Mouse (Mus musculus) hindbrain, embryonic 12.5 days (tissue): Measurements from ENCODE around the gene Nop14. TPM values are rescaled to one million over a fixed set of nuclear protein-coding genes. Genes with fewer than 3 reads are reported as not detected.

Experiments used
- ATAC-seq: fragments of 200-750 bp; cut with Nextera tagmentation; 2 replicates; pipeline ENCODE4 v1.8.0; 2017; ENCODE audit warnings: moderate TSS enrichment; ENCODE audit not compliant: low FRiP score
- H3K27ac ChIP-seq: fragments of 300-500 bp; sonication (generic); 2 replicates; pipeline ENCODE4 v1.5.1; 2016; ENCODE audit warnings: mild to moderate bottlenecking
- H3K27me3 ChIP-seq: fragments of 300-500 bp; sonication (generic); 2 replicates; pipeline ENCODE4 v1.6.1; 2016; ENCODE audit warnings: mild to moderate bottlenecking
- H3K36me3 ChIP-seq: fragments of 300-500 bp; sonication (generic); 2 replicates; pipeline ENCODE4 v1.6.1; 2016; ENCODE audit warnings: mild to moderate bottlenecking
- H3K4me1 ChIP-seq: fragments of 300-500 bp; sonication (generic); 2 replicates; pipeline ENCODE4 v1.6.1; 2016
- H3K4me2 ChIP-seq: fragments of 300-500 bp; sonication (generic); replicated peaks from 2 replicates; pipeline ENCODE4 v1.6.1; 2016; ENCODE audit warnings: mild to moderate bottlenecking
- H3K4me3 ChIP-seq: fragments of 300-500 bp; sonication (generic); 2 replicates; pipeline ENCODE4 v1.5.1; 2016; ENCODE audit warnings: mild to moderate bottlenecking
- H3K9ac ChIP-seq: fragments of 300-500 bp; sonication (generic); 2 replicates; pipeline ENCODE4 v1.6.1; 2016; ENCODE audit warnings: mild to moderate bottlenecking, moderate library complexity
- H3K9me3 ChIP-seq: fragments of 300-500 bp; sonication (generic); replicated peaks from 2 replicates; pipeline ENCODE4 v1.6.1; 2016; ENCODE audit warnings: mild to moderate bottlenecking
- WGBS: fragments of 180-500 bp; shearing (Covaris S2); methylation state at CpG from one replicate; pipeline ENCODE4 v1.1.7; 2016; 5-methylcytosine and 5-hydroxymethylcytosine counted together
- polyA plus RNA-seq: library from polyadenylated mRNA; unstranded; fragments of >200 nt; fragmentation: Nextera tagmentation; extraction: Ambion mirVana; gene quantifications from 2 replicates; pipeline ENCODE4 v1.2.1, GENCODE M21; 2016

Gene Nop14
- 25.1 and 26.0 TPM in 2 replicates for polyA plus RNA-seq

DNA sequence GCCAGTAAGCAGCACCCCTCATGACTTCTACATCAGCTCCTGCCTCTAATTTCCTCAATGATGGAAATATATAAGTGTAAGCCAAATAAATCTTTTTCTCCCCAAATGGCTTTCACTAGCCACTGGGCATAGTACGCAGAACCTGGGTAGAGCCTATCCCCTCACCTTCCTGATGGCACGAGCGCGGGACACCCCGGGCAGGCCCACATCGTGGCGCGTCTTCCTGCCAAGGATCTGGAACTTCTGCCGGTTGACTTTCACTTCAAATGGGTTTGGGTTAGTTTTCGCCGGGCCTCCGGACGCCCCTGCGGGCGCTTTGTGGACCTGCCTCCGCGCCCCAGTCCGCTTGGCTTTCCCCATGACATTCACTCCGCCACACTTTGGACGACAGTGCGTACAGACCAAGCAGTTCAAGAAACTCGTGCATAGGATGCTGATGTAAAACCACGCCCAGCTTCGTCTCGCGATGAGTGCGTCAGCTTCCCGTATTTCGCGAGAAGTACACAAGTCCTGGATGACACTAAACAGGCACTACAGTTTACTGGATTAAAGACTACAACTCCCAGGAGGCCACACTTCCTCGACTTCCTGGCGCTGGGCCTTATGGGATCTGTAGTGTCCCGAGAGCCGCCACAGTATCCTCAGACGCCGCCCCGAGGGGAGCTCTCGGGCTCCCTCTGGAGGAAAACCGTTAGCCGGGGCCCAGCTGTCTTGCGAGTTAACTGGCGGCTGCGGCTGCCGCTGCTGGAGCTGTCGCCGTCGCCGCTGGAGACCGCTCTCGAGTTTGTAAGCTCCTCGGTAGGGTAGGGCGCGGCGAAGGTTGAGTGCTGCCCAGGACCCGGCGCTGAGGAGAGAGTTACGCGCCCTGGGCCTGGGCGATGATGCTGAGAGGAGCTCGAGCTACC lies at the start of gene Nop14, which contains the start of gene Grk4:
Nop14 (minus strand) TSS at position 463 of the 905 bp plus-strand sequence.
Grk4 (plus strand) TSS at position 694 of the 905 bp plus-strand sequence.
- Histone ChIP-seq H3K27me3 (no peaks in the 10 kb centered on the region), H3K4me3 (peak within 1 kb of the TSS; percentile 67), H3K4me1 (peaks cover 12% of the 10 kb centered on the region), H3K36me3 (peaks cover 18% of the 10 kb centered on the region), H3K9ac (peak within 1 kb of the TSS; percentile 67), H3K4me2 (peak within 1 kb of the TSS; percentile 76), H3K27ac (peak within 1 kb of the TSS; percentile 75), H3K9me3 (no peaks in the 10 kb centered on the region)
- ATAC-seq: peak; percentile 100
- under 1% methylated on average over 60 of the region's 60 CpGs for WGBS

DNA sequence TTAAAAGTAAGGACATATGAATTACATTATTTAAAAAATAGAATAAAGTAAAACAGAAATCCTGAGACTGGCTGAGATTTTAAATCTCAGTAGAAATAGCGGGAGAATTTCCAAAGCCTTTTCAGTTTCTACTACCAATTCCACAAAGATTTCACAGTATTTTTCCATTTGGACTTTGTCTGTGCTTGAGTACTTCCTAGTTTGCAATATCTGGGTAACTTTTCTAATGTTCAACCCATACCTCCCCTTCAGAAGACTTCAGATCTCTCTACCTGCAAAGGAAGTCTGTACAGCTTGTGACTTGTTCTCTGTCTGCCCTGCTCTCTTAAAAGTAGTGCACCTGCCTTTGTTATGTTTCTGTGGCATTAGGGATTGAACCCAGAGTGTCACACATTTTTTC lies 48.5 kb upstream of the Nop14 start:
- 93% methylated on average over 1 of the region's 1 CpGs for WGBS
- no peak overlapping the region for H3K27ac ChIP-seq
- H3K4me1 ChIP-seq: no peaks in the 10 kb centered on the region
- no peaks in the 10 kb centered on the region for H3K9me3 ChIP-seq
- no peak overlapping the region for H3K4me3 ChIP-seq
- ATAC-seq: no peak
- H3K9ac ChIP-seq: no peak overlapping the region
- no peaks in the 10 kb centered on the region for H3K36me3 ChIP-seq
- no peaks in the 10 kb centered on the region for H3K27me3 ChIP-seq
- H3K4me2 ChIP-seq: no peak overlapping the region

DNA sequence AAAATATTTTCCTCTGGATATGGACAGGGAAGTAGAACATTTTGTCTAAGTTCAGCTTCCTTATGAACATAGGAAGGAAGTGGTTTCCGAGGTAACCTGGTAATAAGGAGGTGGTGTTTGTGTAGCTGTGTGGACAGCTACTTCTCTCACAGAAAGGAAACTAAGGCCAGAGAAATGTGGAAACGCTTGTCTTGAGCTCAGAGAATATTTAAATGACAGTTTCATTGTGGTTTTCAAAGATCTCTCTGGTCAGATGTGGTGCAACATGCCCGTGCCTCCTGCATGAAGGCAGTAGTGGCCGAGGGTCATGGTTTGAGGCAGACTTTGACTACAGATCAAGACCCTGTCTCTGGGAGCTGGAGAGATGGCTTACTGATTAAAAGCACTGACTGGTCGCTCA lies 35.6 kb upstream of the Nop14 start:
- Histone ChIP-seq H3K4me2 (no peak overlapping the region), H3K4me1 (no peaks in the 10 kb centered on the region), H3K27ac (no peak overlapping the region), H3K9me3 (no peaks in the 10 kb centered on the region), H3K27me3 (no peaks in the 10 kb centered on the region), H3K36me3 (no peaks in the 10 kb centered on the region), H3K9ac (no peak overlapping the region), H3K4me3 (no peak overlapping the region)
- no peak for ATAC-seq
- WGBS: 78% methylated on average over 5 of the region's 5 CpGs

DNA sequence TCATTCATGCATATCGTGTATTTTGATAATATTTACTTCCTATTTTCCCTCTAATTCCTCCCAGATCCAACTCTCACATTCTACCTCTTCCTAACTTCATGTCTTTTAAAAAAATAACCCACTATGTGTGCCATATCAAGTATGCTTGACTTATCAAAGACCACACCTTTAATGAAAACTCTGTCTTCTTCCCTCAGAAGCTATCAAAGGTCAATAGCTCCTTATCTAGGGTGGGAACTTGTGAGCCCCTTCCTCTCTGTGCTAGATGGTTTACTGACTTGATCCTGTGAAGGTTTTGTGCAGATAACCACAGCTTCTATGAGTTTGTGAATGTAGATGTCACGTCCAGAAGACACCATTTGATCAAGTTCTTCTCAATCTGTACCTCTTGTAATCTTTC lies 32.8 kb upstream of the Nop14 start:
- Histone ChIP-seq H3K9ac (no peak overlapping the region), H3K9me3 (no peaks in the 10 kb centered on the region), H3K27me3 (no peaks in the 10 kb centered on the region), H3K4me1 (no peaks in the 10 kb centered on the region), H3K36me3 (no peaks in the 10 kb centered on the region), H3K4me3 (no peak overlapping the region), H3K27ac (no peak overlapping the region), H3K4me2 (no peak overlapping the region)
- WGBS: 71% methylated on average over 2 of the region's 2 CpGs
- no peak for ATAC-seq

DNA sequence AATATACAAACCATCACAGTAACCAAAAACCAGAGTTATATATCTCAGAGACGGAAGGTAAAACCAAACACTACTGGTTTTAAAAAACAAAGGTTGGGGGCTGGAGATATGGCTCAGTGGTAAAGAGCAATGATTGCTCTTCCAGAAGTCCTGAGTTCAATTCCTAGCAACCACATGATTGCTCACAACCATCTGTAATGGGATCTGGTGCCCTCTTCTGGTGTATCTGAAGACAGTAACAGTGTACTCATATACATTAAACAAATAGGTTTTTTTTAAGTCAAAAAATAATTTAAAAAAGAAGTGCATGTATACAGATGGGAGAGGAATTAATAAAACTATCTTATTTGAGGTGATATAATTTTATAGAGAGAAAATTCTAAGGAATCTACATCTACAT lies 29.9 kb upstream of the Nop14 start:
- Histone ChIP-seq H3K4me1 (no peaks in the 10 kb centered on the region), H3K27me3 (no peaks in the 10 kb centered on the region), H3K4me3 (no peak overlapping the region), H3K36me3 (no peaks in the 10 kb centered on the region), H3K27ac (no peak overlapping the region), H3K9ac (no peak overlapping the region), H3K4me2 (no peak overlapping the region), H3K9me3 (no peaks in the 10 kb centered on the region)
- WGBS: 84% methylated on average over 1 of the region's 1 CpGs
- no peak for ATAC-seq

DNA sequence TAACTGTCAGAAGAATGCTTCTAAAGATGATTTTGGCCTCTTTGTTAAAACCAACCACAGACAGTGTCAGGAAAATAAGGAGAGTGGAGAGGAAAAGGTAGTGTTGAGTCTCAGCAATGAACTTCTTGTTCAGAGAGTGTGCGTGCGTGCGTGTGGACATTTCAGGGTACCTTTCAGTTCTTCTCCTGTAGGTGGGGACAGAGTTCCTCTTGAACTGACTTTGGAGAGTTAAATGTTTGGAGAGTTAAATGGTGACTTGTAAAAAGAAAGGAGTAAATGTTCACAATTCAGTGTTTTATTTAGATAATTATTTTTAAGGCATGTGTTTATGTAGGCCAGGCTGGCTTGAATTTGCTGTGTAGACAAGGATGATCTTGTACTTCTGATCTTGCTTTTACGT lies 10.3 kb upstream of the Nop14 start:
- no peak overlapping the region for H3K4me3 ChIP-seq
- WGBS: 80% methylated on average over 4 of the region's 4 CpGs
- no peaks in the 10 kb centered on the region for H3K9me3 ChIP-seq
- no peak overlapping the region for H3K4me2 ChIP-seq
- H3K36me3 ChIP-seq: no peaks in the 10 kb centered on the region
- H3K27me3 ChIP-seq: no peaks in the 10 kb centered on the region
- H3K9ac ChIP-seq: no peak overlapping the region
- H3K4me1 ChIP-seq: no peaks in the 10 kb centered on the region
- no peak overlapping the region for H3K27ac ChIP-seq
- ATAC-seq: no peak

DNA sequence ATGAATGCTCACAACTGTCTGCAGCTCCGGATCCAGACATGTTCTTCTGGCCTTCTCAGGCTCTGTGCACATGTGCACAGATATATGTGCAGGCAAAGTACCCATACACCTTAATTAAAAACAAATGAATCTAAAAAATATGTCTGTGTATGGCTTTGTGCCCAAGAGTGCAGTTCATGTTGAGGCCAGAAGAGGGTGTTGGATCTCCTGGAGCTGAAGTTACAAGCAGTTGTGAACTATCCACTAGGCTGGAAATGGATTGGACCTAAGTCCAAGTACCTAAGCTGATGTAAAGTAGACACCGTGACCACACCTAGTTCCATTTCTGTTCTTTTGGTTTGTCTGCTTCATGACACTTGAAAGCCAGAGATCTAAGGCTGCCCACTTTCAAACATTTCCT lies 9.5 kb upstream of the Nop14 start:
- Histone ChIP-seq H3K27ac (no peak overlapping the region), H3K4me1 (no peaks in the 10 kb centered on the region), H3K9me3 (no peaks in the 10 kb centered on the region), H3K27me3 (no peaks in the 10 kb centered on the region), H3K9ac (no peak overlapping the region), H3K4me3 (no peak overlapping the region), H3K36me3 (no peaks in the 10 kb centered on the region), H3K4me2 (no peak overlapping the region)
- no peak for ATAC-seq
- WGBS: 80% methylated on average over 2 of the region's 2 CpGs

DNA sequence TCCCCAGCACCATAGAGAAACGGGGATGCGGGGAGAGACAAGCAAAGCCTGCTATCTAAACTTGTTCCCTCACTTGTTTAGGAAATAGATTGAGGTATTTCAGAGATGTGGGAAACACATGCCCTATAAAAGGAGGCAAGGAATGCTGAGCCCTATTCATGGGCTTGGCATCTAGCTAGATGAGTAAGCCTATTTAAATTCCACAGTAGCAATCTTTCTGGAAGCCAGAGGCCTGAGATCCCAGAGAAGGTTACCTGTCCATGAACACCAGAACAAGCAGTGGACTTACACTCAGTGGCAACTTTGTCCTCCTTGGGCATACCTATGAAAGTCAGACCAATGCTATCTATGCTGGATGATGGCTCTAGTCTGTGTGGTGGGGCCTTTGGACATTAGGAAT lies 3.3 kb upstream of the Nop14 start:
- Histone ChIP-seq H3K9ac (no peak overlapping the region), H3K27ac (no peak overlapping the region), H3K4me1 (peaks cover 12% of the 10 kb centered on the region), H3K4me3 (no peak overlapping the region), H3K9me3 (no peaks in the 10 kb centered on the region), H3K36me3 (no peaks in the 10 kb centered on the region), H3K4me2 (no peak overlapping the region), H3K27me3 (no peaks in the 10 kb centered on the region)
- WGBS: 96% methylated on average over 2 of the region's 2 CpGs
- no peak for ATAC-seq

DNA sequence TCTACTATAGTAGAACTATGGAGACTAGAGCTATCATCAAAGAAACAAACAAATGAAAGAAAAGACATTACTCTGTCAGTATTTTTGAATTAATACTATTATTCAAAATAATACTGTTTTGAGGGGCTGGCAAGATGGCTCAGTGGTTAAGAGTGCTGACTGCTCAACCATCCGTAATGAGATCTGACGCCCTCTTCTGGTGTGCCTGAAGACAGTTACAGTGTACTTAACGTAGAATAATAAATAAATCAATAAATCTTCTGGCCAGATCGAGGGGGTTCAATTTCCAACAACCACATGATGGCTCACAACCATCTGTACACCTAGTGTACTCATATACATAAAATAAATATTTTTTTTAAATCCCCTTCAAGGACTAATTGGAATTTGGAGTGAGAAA lies 2.0 kb upstream of the Nop14 start:
- Histone ChIP-seq H3K4me1 (peaks cover 12% of the 10 kb centered on the region), H3K9ac (no peak overlapping the region), H3K36me3 (no peaks in the 10 kb centered on the region), H3K9me3 (no peaks in the 10 kb centered on the region), H3K4me2 (no peak overlapping the region), H3K4me3 (no peak overlapping the region), H3K27me3 (no peaks in the 10 kb centered on the region), H3K27ac (no peak overlapping the region)
- no peak for ATAC-seq
- 81% methylated on average over 4 of the region's 4 CpGs for WGBS

DNA sequence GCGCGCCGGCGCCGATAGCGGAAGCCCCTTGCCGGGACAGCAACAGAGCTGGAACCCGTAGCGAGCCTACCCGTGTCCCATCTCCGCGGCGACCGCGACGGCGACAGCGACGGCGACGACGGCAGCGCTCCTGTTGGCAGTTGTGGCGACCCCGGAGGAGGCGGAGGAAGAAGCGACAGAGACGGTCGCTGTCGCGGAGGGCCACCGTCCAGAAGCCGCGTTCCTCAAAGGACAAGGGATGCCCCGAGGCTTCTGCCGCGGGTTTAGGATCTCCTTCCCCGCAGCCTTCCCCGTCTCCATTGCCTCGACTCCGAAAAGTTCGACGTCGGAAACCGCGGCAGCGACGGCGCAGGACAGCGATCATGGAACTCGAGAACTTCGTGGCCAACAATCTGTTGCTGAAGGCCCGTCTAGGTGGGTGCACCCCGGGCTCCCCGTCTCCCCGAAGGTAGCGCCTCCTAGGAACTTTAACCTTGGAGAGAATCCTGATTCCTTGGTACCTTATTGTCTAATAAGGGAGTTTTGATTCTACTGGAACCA lies 713 bp upstream of the Nop14 start:
- Histone ChIP-seq H3K27me3 (no peaks in the 10 kb centered on the region), H3K4me1 (peaks cover 12% of the 10 kb centered on the region), H3K9me3 (no peaks in the 10 kb centered on the region), H3K36me3 (peaks cover 10% of the 10 kb centered on the region), H3K27ac (peak overlapping the region; percentile 75), H3K9ac (peak overlapping the region; percentile 55), H3K4me2 (peak overlapping the region; percentile 52), H3K4me3 (peak overlapping the region; percentile 67)
- ATAC-seq: peak; percentile 11
- under 1% methylated on average over 57 of the region's 57 CpGs for WGBS

DNA sequence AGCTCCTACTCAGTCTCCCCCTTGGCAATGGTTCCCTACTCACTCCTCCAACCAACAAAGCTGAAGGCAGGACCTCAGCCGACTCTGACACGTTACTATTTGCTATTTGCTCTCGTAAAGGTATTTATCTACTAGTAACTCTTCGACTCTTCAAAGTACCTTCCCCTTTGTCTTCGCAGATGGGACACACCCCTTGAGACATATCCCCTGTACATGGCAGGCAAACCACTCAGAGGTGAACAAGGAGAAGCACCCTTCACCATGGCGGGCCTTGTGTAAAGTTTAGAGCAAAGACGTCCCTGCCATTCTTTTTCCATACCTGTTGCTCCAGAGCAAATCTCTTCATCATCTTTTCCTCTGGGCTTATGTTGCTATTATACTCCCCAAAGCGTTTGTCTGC lies 2.4 kb downstream of the Nop14 start:
- Histone ChIP-seq H3K9ac (no peak overlapping the region), H3K4me3 (no peak overlapping the region), H3K4me2 (no peak overlapping the region), H3K27ac (no peak overlapping the region), H3K36me3 (peaks cover 40% of the 10 kb centered on the region), H3K9me3 (no peaks in the 10 kb centered on the region), H3K27me3 (no peaks in the 10 kb centered on the region), H3K4me1 (peaks cover 12% of the 10 kb centered on the region)
- no peak for ATAC-seq
- 91% methylated on average over 8 of the region's 8 CpGs for WGBS

DNA sequence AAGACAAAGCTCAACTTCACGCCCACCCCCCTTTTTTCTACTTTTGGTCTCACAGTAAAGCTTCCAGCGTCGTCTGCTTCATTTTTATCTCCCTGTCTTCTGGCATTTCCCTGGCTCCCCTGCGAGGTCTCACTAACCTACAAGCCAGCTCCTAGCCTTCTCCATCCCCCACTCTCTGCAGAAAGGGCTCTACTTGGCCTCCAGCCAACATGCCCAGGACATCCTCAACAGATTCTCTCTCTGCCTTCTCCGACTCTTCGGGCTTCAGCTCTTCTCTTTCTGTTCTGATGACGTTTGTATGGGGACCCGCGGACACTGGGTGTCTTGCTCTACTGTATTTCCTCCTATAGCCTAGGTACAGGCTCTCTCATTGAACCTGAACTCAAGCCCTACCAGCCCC lies 5.1 kb downstream of the Nop14 start:
- Histone ChIP-seq H3K9me3 (no peaks in the 10 kb centered on the region), H3K9ac (no peak overlapping the region), H3K4me1 (peaks cover 9% of the 10 kb centered on the region), H3K27me3 (no peaks in the 10 kb centered on the region), H3K4me3 (no peak overlapping the region), H3K27ac (no peak overlapping the region), H3K36me3 (peaks cover 67% of the 10 kb centered on the region), H3K4me2 (no peak overlapping the region)
- WGBS: 91% methylated on average over 9 of the region's 9 CpGs
- ATAC-seq: no peak

DNA sequence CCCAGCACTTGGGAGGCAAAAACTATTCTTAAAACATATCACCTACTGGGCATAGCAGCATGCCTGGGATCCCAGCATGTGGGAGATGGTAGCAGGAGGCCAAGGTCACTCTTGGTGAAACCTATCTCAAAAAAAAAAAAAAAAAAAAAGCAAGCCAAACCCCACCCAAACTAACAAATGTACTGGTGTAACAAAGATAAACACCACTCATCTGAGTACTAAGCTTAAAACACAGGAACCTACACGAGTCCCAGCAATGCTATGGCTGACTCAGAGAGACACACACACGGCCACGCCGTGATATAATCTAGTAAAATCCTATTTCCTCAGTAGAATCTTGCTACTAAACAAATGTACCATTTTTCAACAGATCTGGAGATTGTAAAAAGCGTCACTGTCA lies 7.0 kb downstream of the Nop14 start:
- Histone ChIP-seq H3K36me3 (peaks cover 86% of the 10 kb centered on the region), H3K9ac (no peak overlapping the region), H3K9me3 (no peaks in the 10 kb centered on the region), H3K4me1 (no peaks in the 10 kb centered on the region), H3K4me3 (no peak overlapping the region), H3K27me3 (no peaks in the 10 kb centered on the region), H3K27ac (no peak overlapping the region), H3K4me2 (no peak overlapping the region)
- ATAC-seq: no peak
- WGBS: 94% methylated on average over 5 of the region's 5 CpGs
